Mouse (Mus musculus) midbrain, postnatal 0 days (tissue): ENCODE measurements at regions not wholly inside any gene's neighbourhood (a gene's known extent, or its start where the extent isn't known, plus 50 kb on each side); places are given as distances from the start of the nearest gene placed in this dataset.
A peak's percentile ranks its signal among the peaks of the same experiment; 100 is the strongest.

Experiments used
- ATAC-seq: fragments of 200-750 bp; cut with Nextera tagmentation; 2 replicates; pipeline ENCODE4 v1.8.0; 2017; ENCODE audit warnings: moderate number of reproducible peaks, mild to moderate bottlenecking, moderate TSS enrichment, moderate library complexity; ENCODE audit not compliant: low FRiP score
- DNase-seq: peaks from one replicate; pipeline ENCODE4 v3.0.0-alpha.2; 2015; ENCODE audit warnings: low spot score
- H3K27ac ChIP-seq: fragments of 300-500 bp; sonication (generic); 2 replicates; pipeline ENCODE4 v1.5.1; 2014; ENCODE audit warnings: low read depth, mild to moderate bottlenecking, low read length, mixed read lengths
- H3K27me3 ChIP-seq: fragments of 300-500 bp; sonication (generic); 2 replicates; pipeline ENCODE4 v1.6.1; 2014; ENCODE audit warnings: low read length, control low read depth, mixed read lengths; ENCODE audit not compliant: insufficient read depth
- H3K36me3 ChIP-seq: fragments of 300-500 bp; sonication (generic); 2 replicates; pipeline ENCODE4 v1.6.1; 2014; ENCODE audit warnings: low read length, control low read depth, mixed read lengths; ENCODE audit not compliant: insufficient read depth
- H3K4me1 ChIP-seq: fragments of 300-500 bp; sonication (generic); 2 replicates; pipeline ENCODE4 v1.6.1; 2014; ENCODE audit warnings: mild to moderate bottlenecking, control low read depth, antibody characterized with exemption, low read length, mixed read lengths; ENCODE audit not compliant: insufficient read depth
- H3K4me2 ChIP-seq: fragments of 300-500 bp; sonication (generic); 2 replicates; pipeline ENCODE4 v1.6.1; 2014; ENCODE audit warnings: low read depth, mild to moderate bottlenecking, low read length, mixed read lengths; ENCODE audit not compliant: poor library complexity, severe bottlenecking
- H3K4me3 ChIP-seq: fragments of 300-500 bp; sonication (generic); 2 replicates; pipeline ENCODE4 v1.5.1; 2014; ENCODE audit warnings: low read depth, mild to moderate bottlenecking, low read length, moderate library complexity
- H3K9ac ChIP-seq: fragments of 300-500 bp; sonication (generic); replicated peaks from 2 replicates; pipeline ENCODE4 v1.6.1; 2014; ENCODE audit warnings: mild to moderate bottlenecking, low read length, moderate library complexity, mixed read lengths; ENCODE audit not compliant: poor library complexity, severe bottlenecking
- H3K9me3 ChIP-seq: fragments of 300-500 bp; sonication (generic); 2 replicates; pipeline ENCODE4 v1.6.1; 2016; ENCODE audit warnings: low read length, control low read depth
- CTCF ChIP-seq: IDR thresholded peaks from 2 replicates; pipeline ENCODE4 v1.5.1; 2016; ENCODE audit warnings: antibody characterized with exemption, mild to moderate bottlenecking
- WGBS: fragments of 180-500 bp; shearing (Covaris S2); extraction: QIAGEN DNeasy Blood & Tissue Kit; methylation state at CpG from one replicate; pipeline ENCODE4 v1.1.7; 2014; 5-methylcytosine and 5-hydroxymethylcytosine counted together

DNA sequence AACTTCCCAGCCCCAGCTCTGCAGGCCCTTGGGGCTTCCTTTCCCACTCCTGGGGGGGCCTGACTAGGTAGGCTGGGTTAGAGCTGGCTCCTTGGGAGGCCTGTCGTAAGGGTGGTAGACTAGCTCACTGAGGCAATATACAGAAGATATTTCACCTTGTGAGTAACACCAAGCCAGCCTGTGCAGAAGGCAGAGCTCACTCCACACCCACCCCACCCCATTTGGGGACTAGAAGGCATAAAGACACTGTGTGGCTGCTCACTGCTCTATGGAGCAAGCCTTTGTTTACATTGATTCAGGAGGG lies 485.8 kb downstream of the 1700129C05Rik start:
- Histone ChIP-seq H3K27ac (no peak overlapping the region), H3K4me2 (no peak overlapping the region), H3K4me3 (no peak overlapping the region), H3K9me3 (no peaks in the 10 kb centered on the region), H3K27me3 (no peaks in the 10 kb centered on the region), H3K9ac (no peak overlapping the region), H3K4me1 (no peaks in the 10 kb centered on the region), H3K36me3 (no peaks in the 10 kb centered on the region)
- DNase-seq (no peak), ATAC-seq (no peak)
- TF ChIP-seq CTCF: no peak
- WGBS: 19% methylated on average over 1 of the region's 1 CpGs

DNA sequence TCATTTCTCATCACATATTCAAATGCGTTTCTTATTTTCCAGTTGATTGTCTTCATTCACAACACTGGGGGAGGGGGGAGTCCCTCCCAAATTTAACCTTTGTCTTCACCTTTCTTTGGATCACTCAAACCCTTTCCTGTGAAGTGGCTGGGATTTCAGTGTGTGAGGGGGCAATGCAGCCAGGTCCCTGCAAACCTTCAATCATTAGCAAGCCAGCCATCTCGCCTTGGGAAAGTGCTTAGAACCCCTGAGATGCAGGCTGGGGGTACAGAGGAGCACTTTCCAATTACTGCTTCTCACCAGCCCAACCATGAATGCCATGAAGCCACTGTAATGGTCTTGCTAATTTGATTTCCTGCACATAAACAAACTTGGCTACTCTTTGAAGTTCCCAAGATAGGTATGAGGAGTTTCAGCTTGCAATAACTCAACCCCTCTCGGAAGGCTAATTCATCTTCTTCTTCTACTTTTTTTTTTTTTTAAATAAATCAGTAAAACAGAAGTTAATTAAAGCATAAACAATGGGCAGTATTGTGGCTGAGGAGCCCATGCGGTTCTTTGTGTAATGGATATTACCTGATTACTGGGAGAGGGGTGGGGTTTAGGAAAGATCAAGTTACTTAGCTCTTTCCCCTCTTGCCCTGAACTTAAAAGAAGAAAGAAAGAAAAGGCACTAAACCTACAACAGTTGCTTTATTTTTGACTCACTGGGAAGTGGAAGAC lies 486.3 kb downstream of the 1700129C05Rik start:
- H3K27ac ChIP-seq: no peak overlapping the region
- no peak for TF ChIP-seq CTCF
- no peaks in the 10 kb centered on the region for H3K4me1 ChIP-seq
- no peak for ATAC-seq
- H3K9me3 ChIP-seq: no peaks in the 10 kb centered on the region
- H3K4me2 ChIP-seq: no peak overlapping the region
- DNase-seq: no peak
- H3K36me3 ChIP-seq: no peaks in the 10 kb centered on the region
- H3K27me3 ChIP-seq: no peaks in the 10 kb centered on the region
- 43% methylated on average over 4 of the region's 4 CpGs for WGBS
- no peak overlapping the region for H3K9ac ChIP-seq
- H3K4me3 ChIP-seq: no peak overlapping the region

DNA sequence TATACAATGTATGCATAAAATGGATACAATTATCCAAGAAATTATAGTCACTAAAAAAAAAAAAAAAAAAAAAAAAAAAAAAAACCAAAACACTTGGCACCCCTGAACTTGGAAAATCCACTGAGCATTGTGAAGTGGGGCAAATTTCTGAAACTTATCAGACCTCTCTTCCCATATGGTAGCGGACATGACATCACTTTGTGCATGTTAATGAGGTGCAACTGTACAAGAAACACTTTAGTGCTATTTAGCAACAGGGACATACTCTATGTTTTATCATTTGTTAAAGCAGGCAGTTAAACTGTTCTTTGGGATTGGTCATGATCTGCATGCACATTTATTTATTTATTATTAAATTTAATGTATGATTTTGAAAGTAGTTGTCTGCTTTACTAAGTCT lies 489.7 kb downstream of the 1700129C05Rik start:
- no peak overlapping the region for H3K9ac ChIP-seq
- H3K9me3 ChIP-seq: no peaks in the 10 kb centered on the region
- no peak for TF ChIP-seq CTCF
- H3K27me3 ChIP-seq: no peaks in the 10 kb centered on the region
- H3K4me1 ChIP-seq: no peaks in the 10 kb centered on the region
- H3K27ac ChIP-seq: no peak overlapping the region
- H3K4me3 ChIP-seq: no peak overlapping the region
- no peak for ATAC-seq
- H3K36me3 ChIP-seq: no peaks in the 10 kb centered on the region
- DNase-seq: no peak
- WGBS: 94% methylated on average over 1 of the region's 1 CpGs
- H3K4me2 ChIP-seq: no peak overlapping the region

DNA sequence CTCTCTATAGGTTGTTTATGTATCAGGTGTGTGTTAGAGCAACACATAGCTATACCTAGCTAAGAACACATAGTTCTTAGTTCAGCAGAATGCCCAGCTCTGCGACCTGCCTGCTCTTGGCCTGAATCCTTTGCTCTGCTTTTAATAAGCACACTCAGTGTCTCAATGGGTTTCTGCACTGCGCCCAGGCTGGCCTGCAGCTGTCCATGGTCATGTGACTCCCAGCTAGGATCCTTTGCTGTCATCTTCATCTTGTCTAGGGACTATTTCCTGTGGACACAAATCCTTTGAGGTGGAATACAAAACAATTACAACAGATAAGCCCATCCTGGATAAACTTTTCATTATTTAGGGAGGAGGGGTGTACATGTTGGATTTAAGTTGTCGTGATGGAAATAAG lies 490.7 kb downstream of the 1700129C05Rik start:
- no peak overlapping the region for H3K4me2 ChIP-seq
- ATAC-seq: no peak
- no peaks in the 10 kb centered on the region for H3K9me3 ChIP-seq
- no peak for DNase-seq
- TF ChIP-seq CTCF: no peak
- no peak overlapping the region for H3K27ac ChIP-seq
- WGBS: 79% methylated on average over 3 of the region's 3 CpGs
- no peak overlapping the region for H3K4me3 ChIP-seq
- H3K36me3 ChIP-seq: no peaks in the 10 kb centered on the region
- H3K27me3 ChIP-seq: no peaks in the 10 kb centered on the region
- H3K4me1 ChIP-seq: no peaks in the 10 kb centered on the region
- no peak overlapping the region for H3K9ac ChIP-seq

DNA sequence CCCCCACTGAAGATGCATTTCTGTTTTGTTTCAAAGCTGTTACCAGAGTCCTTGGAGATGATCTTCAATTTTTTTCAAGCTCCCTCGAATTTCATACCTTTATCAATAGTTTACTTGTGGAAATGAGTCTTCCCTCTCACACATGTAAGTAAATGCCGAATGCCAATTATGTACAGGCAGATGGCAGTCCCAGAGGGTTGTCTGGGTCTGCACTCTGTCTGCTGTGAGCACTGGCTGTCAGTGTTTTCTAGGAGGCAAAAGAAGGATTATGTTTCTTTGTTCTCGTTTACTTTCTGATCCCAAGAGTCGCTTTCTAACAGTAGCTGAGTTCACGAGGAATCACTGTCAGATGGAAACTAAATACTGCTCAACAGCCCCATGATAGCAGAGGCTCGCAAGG lies 491.5 kb downstream of the 1700129C05Rik start:
- Histone ChIP-seq H3K9ac (no peak overlapping the region), H3K27ac (no peak overlapping the region), H3K27me3 (no peaks in the 10 kb centered on the region), H3K36me3 (no peaks in the 10 kb centered on the region), H3K4me3 (no peak overlapping the region), H3K4me2 (no peak overlapping the region), H3K9me3 (no peaks in the 10 kb centered on the region), H3K4me1 (no peaks in the 10 kb centered on the region)
- WGBS: 31% methylated on average over 6 of the region's 6 CpGs
- peak; percentile 26 for DNase-seq
- no peak for TF ChIP-seq CTCF
- no peak for ATAC-seq

DNA sequence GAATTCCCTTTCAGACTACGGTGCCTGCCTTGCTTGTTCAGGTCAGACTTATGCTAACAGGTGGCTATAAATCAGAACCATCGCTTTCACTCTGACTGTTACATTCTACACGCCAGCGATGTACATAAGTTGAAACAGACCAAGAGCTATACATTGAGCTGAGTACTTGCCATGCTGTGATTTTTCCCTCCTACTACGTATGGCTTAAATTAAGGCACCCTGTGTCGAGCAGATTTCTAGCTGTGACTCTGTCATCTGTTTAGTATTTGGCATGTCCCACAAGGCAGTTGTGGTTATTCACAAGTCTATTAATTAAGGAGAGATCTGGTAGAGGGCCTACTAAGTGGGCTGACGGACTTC lies 504.4 kb downstream of the 1700129C05Rik start:
- DNase-seq: no peak

More for the DNA sequence above, 504.4 kb downstream of the 1700129C05Rik start:
- whole genome bisulfite sequencing: 78% methylated on average over 7 of the region's 7 CpGs
- no peaks in the 10 kb centered on the region for H3K36me3 ChIP-seq
- no peaks in the 10 kb centered on the region for H3K9me3 ChIP-seq
- no peaks in the 10 kb centered on the region for H3K27me3 ChIP-seq
- no peaks in the 10 kb centered on the region for H3K4me1 ChIP-seq
- no peak for ATAC-seq
- no peak for TF ChIP-seq CTCF
- no peak overlapping the region for H3K4me3 ChIP-seq
- H3K9ac ChIP-seq: no peak overlapping the region
- no peak overlapping the region for H3K4me2 ChIP-seq
- no peak overlapping the region for H3K27ac ChIP-seq
